Mouse (Mus musculus) hindbrain, embryonic 11.5 days (tissue): ENCODE data around the gene Gli2. TPM values are rescaled to one million over a fixed set of nuclear protein-coding genes. Genes with fewer than 3 reads are reported as not detected.

Experiments
- ATAC-seq: fragments of 200-750 bp; cut with Nextera tagmentation; 2 replicates; pipeline ENCODE4 v1.8.0; 2017; ENCODE audit warnings: mild to moderate bottlenecking, moderate TSS enrichment, moderate library complexity; ENCODE audit not compliant: low FRiP score
- DNase-seq: peaks from one replicate; pipeline ENCODE4 v3.0.0-alpha.2; 2015; ENCODE audit warnings: low spot score
- H3K27ac ChIP-seq: fragments of 300-500 bp; sonication (generic); 2 replicates; pipeline ENCODE4 v1.5.1; 2014; ENCODE audit warnings: mild to moderate bottlenecking, low read depth, low read length
- H3K27me3 ChIP-seq: fragments of 300-500 bp; sonication (generic); 2 replicates; pipeline ENCODE4 v1.6.1; 2014; ENCODE audit warnings: mild to moderate bottlenecking, low read length, moderate library complexity, mixed read lengths; ENCODE audit not compliant: control insufficient read depth, insufficient read depth
- H3K36me3 ChIP-seq: fragments of 300-500 bp; sonication (generic); 2 replicates; pipeline ENCODE4 v1.6.1; 2014; ENCODE audit warnings: mild to moderate bottlenecking, low read length, moderate library complexity, mixed read lengths; ENCODE audit not compliant: control insufficient read depth, insufficient read depth
- H3K4me1 ChIP-seq: fragments of 300-500 bp; sonication (generic); replicated peaks from 2 replicates; pipeline ENCODE4 v1.6.1; 2014; ENCODE audit warnings: low read length, mixed read lengths; ENCODE audit not compliant: control insufficient read depth, insufficient read depth
- H3K4me2 ChIP-seq: fragments of 300-500 bp; sonication (generic); replicated peaks from 2 replicates; pipeline ENCODE4 v1.6.1; 2014; ENCODE audit warnings: mild to moderate bottlenecking, low read depth, low read length
- H3K4me3 ChIP-seq: fragments of 300-500 bp; sonication (generic); 2 replicates; pipeline ENCODE4 v1.5.1; 2014; ENCODE audit warnings: low read depth, low read length
- H3K9ac ChIP-seq: fragments of 300-500 bp; sonication (generic); 2 replicates; pipeline ENCODE4 v1.6.1; 2014; ENCODE audit warnings: low read depth, low read length
- H3K9me3 ChIP-seq: fragments of 300-500 bp; sonication (generic); 2 replicates; pipeline ENCODE4 v1.6.1; 2016; ENCODE audit warnings: low read length; ENCODE audit not compliant: control insufficient read depth
- WGBS: fragments of 180-500 bp; shearing (Covaris S2); extraction: QIAGEN DNeasy Blood & Tissue Kit; methylation state at CpG from one replicate; pipeline ENCODE4 v1.1.7; 2014; 5-methylcytosine and 5-hydroxymethylcytosine counted together
- polyA plus RNA-seq: library from polyadenylated mRNA; unstranded; fragments of >200 nt; fragmentation: Nextera tagmentation; extraction: Ambion mirVana; gene quantifications from 2 replicates; pipeline ENCODE4 v1.2.1, GENCODE M21; 2014

Gli2 gene
- polyA plus RNA-seq, 1 experiment from 2014 or later: 8.7 TPM

- Histone ChIP-seq H3K27ac (no peak overlapping the region), H3K36me3 (no peaks in the 10 kb centered on the region), H3K4me3 (peak overlapping the region; percentile 59; the same call in 1 of the 2 replicates), H3K27me3 (no peaks in the 10 kb centered on the region; the same call in 1 of the 2 replicates), H3K4me2 (peak overlapping the region; percentile 84), H3K9me3 (no peaks in the 10 kb centered on the region), H3K9ac (no peak overlapping the region), H3K4me1 (peaks cover 5% of the 10 kb centered on the region; the same call in 1 of the 2 replicates)
- no peak for ATAC-seq
- WGBS: 11% methylated on average over 6 of the region's 6 CpGs
- peak; percentile 46 for DNase-seq
Observed at GRCm38 (mm10) chr1:119054468-119054867, 1.0 kb upstream of the Gli2 start.

GRCm38 (mm10) chr1:119053872-119054354 lies 494 bp upstream of the Gli2 start:
- Histone ChIP-seq H3K27ac (peak overlapping the region; percentile 89), H3K27me3 (no peaks in the 10 kb centered on the region; the same call in 1 of the 2 replicates), H3K36me3 (no peaks in the 10 kb centered on the region), H3K4me1 (peaks cover 5% of the 10 kb centered on the region; the same call in 1 of the 2 replicates), H3K9me3 (no peaks in the 10 kb centered on the region), H3K9ac (peak overlapping the region; percentile 78), H3K4me2 (peak overlapping the region; percentile 84), H3K4me3 (peak overlapping the region; percentile 59)
- ATAC-seq: peak; percentile 28; the same call in 1 of the 2 replicates
- peak; percentile 76 for DNase-seq
- WGBS: under 1% methylated on average over 25 of the region's 25 CpGs

GRCm38 (mm10) chr1:119052631-119053177 lies 715 bp downstream of the Gli2 start:
- under 1% methylated on average over 33 of the region's 33 CpGs for WGBS
- Histone ChIP-seq H3K9me3 (no peaks in the 10 kb centered on the region), H3K27ac (peak overlapping the region; percentile 89), H3K36me3 (no peaks in the 10 kb centered on the region), H3K9ac (peak overlapping the region; percentile 78), H3K4me1 (peaks cover 8% of the 10 kb centered on the region), H3K4me2 (peak overlapping the region; percentile 84), H3K4me3 (peak overlapping the region; percentile 59), H3K27me3 (no peaks in the 10 kb centered on the region; the same call in 1 of the 2 replicates)
- DNase-seq (peak; percentile 63), ATAC-seq (peak; percentile 10; the same call in 1 of the 2 replicates)

GRCm38 (mm10) chr1:119051938-119052551 lies 1.4 kb downstream of the Gli2 start:
- H3K4me1 ChIP-seq: peaks cover 8% of the 10 kb centered on the region

GRCm38 (mm10) chr1:119051192-119051937 lies 2.1 kb downstream of the Gli2 start:
- H3K9me3 ChIP-seq: no peaks in the 10 kb centered on the region
- peaks cover 8% of the 10 kb centered on the region for H3K4me1 ChIP-seq
- no peaks in the 10 kb centered on the region for H3K36me3 ChIP-seq
- H3K27me3 ChIP-seq: no peaks in the 10 kb centered on the region; the same call in 1 of the 2 replicates
- peak overlapping the region; percentile 78; the same call in 1 of the 2 replicates for H3K9ac ChIP-seq
- H3K4me3 ChIP-seq: peak overlapping the region; percentile 59
- H3K27ac ChIP-seq: peak overlapping the region; percentile 89; the same call in 1 of the 2 replicates
- ATAC-seq (no peak), DNase-seq (no peak)
- H3K4me2 ChIP-seq: peak overlapping the region; percentile 84
- 2% methylated on average over 21 of the region's 21 CpGs for WGBS

More at GRCm38 (mm10) chr1:119051938-119052551, 1.4 kb downstream of the Gli2 start:
- WGBS: under 1% methylated on average over 21 of the region's 21 CpGs
- DNase-seq (peak; percentile 67), ATAC-seq (no peak)
- Histone ChIP-seq H3K9ac (peak overlapping the region; percentile 78), H3K36me3 (no peaks in the 10 kb centered on the region), H3K4me3 (peak overlapping the region; percentile 59), H3K4me2 (peak overlapping the region; percentile 84), H3K9me3 (no peaks in the 10 kb centered on the region), H3K27ac (peak overlapping the region; percentile 89), H3K27me3 (no peaks in the 10 kb centered on the region; the same call in 1 of the 2 replicates)

GRCm38 (mm10) chr1:119049812-119050615 lies 3.4 kb downstream of the Gli2 start:
- Histone ChIP-seq H3K27me3 (no peaks in the 10 kb centered on the region; the same call in 1 of the 2 replicates), H3K27ac (peak overlapping the region; percentile 59)
- 5% methylated on average over 10 of the region's 10 CpGs for WGBS

GRCm38 (mm10) chr1:119048988-119049387 lies 4.4 kb downstream of the Gli2 start:
- Histone ChIP-seq H3K4me2 (peak overlapping the region; percentile 51), H3K4me1 (peaks cover 8% of the 10 kb centered on the region), H3K4me3 (no peak overlapping the region), H3K9ac (no peak overlapping the region), H3K9me3 (no peaks in the 10 kb centered on the region), H3K36me3 (no peaks in the 10 kb centered on the region), H3K27ac (peak overlapping the region; percentile 96), H3K27me3 (no peaks in the 10 kb centered on the region; the same call in 1 of the 2 replicates)
- DNase-seq: peak; percentile 48
- WGBS: 2% methylated on average over 11 of the region's 11 CpGs
- no peak for ATAC-seq

More at GRCm38 (mm10) chr1:119049812-119050615, 3.4 kb downstream of the Gli2 start:
- Histone ChIP-seq H3K36me3 (no peaks in the 10 kb centered on the region), H3K9me3 (no peaks in the 10 kb centered on the region), H3K4me1 (peaks cover 8% of the 10 kb centered on the region), H3K4me3 (no peak overlapping the region), H3K9ac (no peak overlapping the region), H3K4me2 (peak overlapping the region; percentile 84)
- peak; percentile 51 for DNase-seq
- no peak for ATAC-seq

- Histone ChIP-seq H3K4me2 (peak overlapping the region; percentile 51), H3K9me3 (no peaks in the 10 kb centered on the region), H3K27me3 (no peaks in the 10 kb centered on the region; the same call in 1 of the 2 replicates), H3K36me3 (no peaks in the 10 kb centered on the region), H3K27ac (peak overlapping the region; percentile 96), H3K4me3 (peak overlapping the region; percentile 17; the same call in 1 of the 2 replicates), H3K9ac (peak overlapping the region; percentile 61), H3K4me1 (peaks cover 8% of the 10 kb centered on the region)
- 1% methylated on average over 6 of the region's 6 CpGs for WGBS
- DNase-seq: peak; percentile 56
- no peak for ATAC-seq
Observed at GRCm38 (mm10) chr1:119048547-119048946, 4.9 kb downstream of the Gli2 start.
